Mouse (Mus musculus): ENCODE data around the gene Pgam2. TPM values are rescaled to one million over a fixed set of nuclear protein-coding genes. Genes with fewer than 3 reads are reported as not detected.

Pgam2 gene
- total and polyA plus RNA-seq, 2 experiments from 2014 or later: 3.8 TPM; not detected in 1

GRCm38 (mm10) chr11:5797928-5798327 is 5.6 kb downstream of the Pgam2 start:
- H3K36me3 ChIP-seq (ENCODE audit: insufficient read depth, low read length): peaks cover 78% of the 10 kb centered on the region
- no peaks in the 10 kb centered on the region for H3K9me3 ChIP-seq (ENCODE audit: low read length)
- DNase-seq (ENCODE audit: low spot score) (no peak), ATAC-seq (ENCODE audit: low FRiP score) (no peak)
- H3K4me2 ChIP-seq (ENCODE audit: low read depth, low read length, poor library complexity, severe bottlenecking): no peak overlapping the region
- H3K27me3 ChIP-seq (ENCODE audit: insufficient read depth, low read length): no peaks in the 10 kb centered on the region
- 93% methylated on average over 5 of the region's 5 CpGs for WGBS
- H3K4me3 ChIP-seq (ENCODE audit: low read depth, low read length): no peak overlapping the region
- H3K27ac ChIP-seq (ENCODE audit: low read depth, low read length): no peak overlapping the region
- no peak for TF ChIP-seq CTCF (IDR thresholded peaks at IDR 0.05)
- no peaks in the 10 kb centered on the region for H3K4me1 ChIP-seq (ENCODE audit: insufficient read depth, low read length)
- no peak overlapping the region for H3K9ac ChIP-seq (replicated peaks; ENCODE audit: low read length, poor library complexity, severe bottlenecking)

- no peak overlapping the region for H3K4me3 ChIP-seq (ENCODE audit: low read depth, low read length)
- H3K4me1 ChIP-seq (ENCODE audit: insufficient read depth, low read length): no peaks in the 10 kb centered on the region
- 62% methylated on average over 11 of the region's 11 CpGs for WGBS
- H3K36me3 ChIP-seq (ENCODE audit: insufficient read depth, low read length): peaks cover 83% of the 10 kb centered on the region
- ATAC-seq (ENCODE audit: low FRiP score) (no peak), DNase-seq (ENCODE audit: low spot score) (no peak)
- H3K4me2 ChIP-seq (ENCODE audit: low read depth, low read length, poor library complexity, severe bottlenecking): no peak overlapping the region
- TF ChIP-seq CTCF (IDR thresholded peaks at IDR 0.05): no peak
- no peaks in the 10 kb centered on the region for H3K27me3 ChIP-seq (ENCODE audit: insufficient read depth, low read length)
- H3K27ac ChIP-seq (ENCODE audit: low read depth, low read length): no peak overlapping the region
- H3K9ac ChIP-seq (replicated peaks; ENCODE audit: low read length, poor library complexity, severe bottlenecking): no peak overlapping the region
- H3K9me3 ChIP-seq (ENCODE audit: low read length): no peaks in the 10 kb centered on the region
Measured at GRCm38 (mm10) chr11:5797371-5797770, 6.2 kb downstream of the Pgam2 start.

- H3K27ac ChIP-seq (ENCODE audit: low read depth, low read length): no peak overlapping the region
- 84% methylated on average over 15 of the region's 15 CpGs for WGBS
- no peak for ATAC-seq (ENCODE audit: low FRiP score)
- no peak overlapping the region for H3K4me2 ChIP-seq (ENCODE audit: low read depth, low read length, poor library complexity, severe bottlenecking)
- H3K4me3 ChIP-seq (ENCODE audit: low read depth, low read length): no peak overlapping the region
- no peaks in the 10 kb centered on the region for H3K9me3 ChIP-seq (ENCODE audit: low read length)
- peaks cover 88% of the 10 kb centered on the region for H3K36me3 ChIP-seq (ENCODE audit: insufficient read depth, low read length)
- no peak for DNase-seq (ENCODE audit: low spot score)
- H3K4me1 ChIP-seq (ENCODE audit: insufficient read depth, low read length): no peaks in the 10 kb centered on the region
- no peak overlapping the region for H3K9ac ChIP-seq (replicated peaks; ENCODE audit: low read length, poor library complexity, severe bottlenecking)
- no peak for TF ChIP-seq CTCF (IDR thresholded peaks at IDR 0.05)
- no peaks in the 10 kb centered on the region for H3K27me3 ChIP-seq (ENCODE audit: insufficient read depth, low read length)
Measured at GRCm38 (mm10) chr11:5796939-5797338, 6.6 kb downstream of the Pgam2 start.

- Histone ChIP-seq H3K27me3 (ENCODE audit: insufficient read depth, low read length) (no peaks in the 10 kb centered on the region), H3K9ac (replicated peaks; ENCODE audit: low read length, poor library complexity, severe bottlenecking) (no peak overlapping the region), H3K4me3 (ENCODE audit: low read depth, low read length) (no peak overlapping the region), H3K4me2 (ENCODE audit: low read depth, low read length, poor library complexity, severe bottlenecking) (no peak overlapping the region), H3K4me1 (ENCODE audit: insufficient read depth, low read length) (no peaks in the 10 kb centered on the region), H3K36me3 (ENCODE audit: insufficient read depth, low read length) (peaks cover 82% of the 10 kb centered on the region), H3K27ac (ENCODE audit: low read depth, low read length) (no peak overlapping the region), H3K9me3 (ENCODE audit: low read length) (no peaks in the 10 kb centered on the region)
- ATAC-seq (ENCODE audit: low FRiP score) (no peak), DNase-seq (ENCODE audit: low spot score) (peak; percentile 39)
- TF ChIP-seq CTCF (IDR thresholded peaks at IDR 0.05): no peak
- 85% methylated on average over 7 of the region's 7 CpGs for WGBS
Measured at GRCm38 (mm10) chr11:5795706-5796105, 7.8 kb downstream of the Pgam2 start.

GRCm38 (mm10) chr11:5795290-5795689 is 8.2 kb downstream of the Pgam2 start:
- H3K9ac ChIP-seq (replicated peaks; ENCODE audit: low read length, poor library complexity, severe bottlenecking): no peak overlapping the region
- ATAC-seq (ENCODE audit: low FRiP score) (no peak), DNase-seq (ENCODE audit: low spot score) (no peak)
- H3K4me3 ChIP-seq (ENCODE audit: low read depth, low read length): no peak overlapping the region
- no peaks in the 10 kb centered on the region for H3K4me1 ChIP-seq (ENCODE audit: insufficient read depth, low read length)
- no peak overlapping the region for H3K4me2 ChIP-seq (ENCODE audit: low read depth, low read length, poor library complexity, severe bottlenecking)
- WGBS: 93% methylated on average over 9 of the region's 9 CpGs
- no peak overlapping the region for H3K27ac ChIP-seq (ENCODE audit: low read depth, low read length)
- no peaks in the 10 kb centered on the region for H3K27me3 ChIP-seq (ENCODE audit: insufficient read depth, low read length)
- TF ChIP-seq CTCF (IDR thresholded peaks at IDR 0.05): no peak
- H3K9me3 ChIP-seq (ENCODE audit: low read length): no peaks in the 10 kb centered on the region
- peaks cover 78% of the 10 kb centered on the region for H3K36me3 ChIP-seq (ENCODE audit: insufficient read depth, low read length)

GRCm38 (mm10) chr11:5790431-5790830 is 13.1 kb downstream of the Pgam2 start:
- Histone ChIP-seq H3K9me3 (ENCODE audit: low read length) (no peaks in the 10 kb centered on the region), H3K27me3 (ENCODE audit: insufficient read depth, low read length) (no peaks in the 10 kb centered on the region), H3K4me2 (ENCODE audit: low read depth, low read length, poor library complexity, severe bottlenecking) (no peak overlapping the region), H3K4me3 (ENCODE audit: low read depth, low read length) (no peak overlapping the region), H3K9ac (replicated peaks; ENCODE audit: low read length, poor library complexity, severe bottlenecking) (no peak overlapping the region), H3K4me1 (ENCODE audit: insufficient read depth, low read length) (peaks cover 14% of the 10 kb centered on the region; the same call in 1 of the 2 replicates), H3K27ac (ENCODE audit: low read depth, low read length) (no peak overlapping the region), H3K36me3 (ENCODE audit: insufficient read depth, low read length) (peaks cover 34% of the 10 kb centered on the region)
- DNase-seq (ENCODE audit: low spot score) (no peak), ATAC-seq (ENCODE audit: low FRiP score) (no peak)
- 91% methylated on average over 1 of the region's 1 CpGs for WGBS
- no peak for TF ChIP-seq CTCF (IDR thresholded peaks at IDR 0.05)
